Mouse (Mus musculus) embryonic facial prominence, embryonic 12.5 days (tissue): ENCODE results near the gene A430033K04Rik. TPM values are rescaled to one million over a fixed set of nuclear protein-coding genes. Genes with fewer than 3 reads are reported as not detected.

Experiments used
- microRNA-seq: library from miRNA; unstranded; fragments of <30 nt; microRNA quantifications from one replicate; pipeline ENCODE4, GENCODE M21; 2017
- polyA plus RNA-seq: library from polyadenylated mRNA; unstranded; fragments of >200 nt; fragmentation: Nextera tagmentation; extraction: Ambion mirVana; gene quantifications from 2 replicates; pipeline ENCODE4 v1.2.1, GENCODE M21; 2016

The A430033K04Rik gene
- polyA plus RNA-seq, 1 experiment from 2014 or later = 18.5 TPM

Small RNAs within 50 kb of the gene (microRNA-seq; reads per million reads assigned to microRNA genes)
- not detected for gene Gm24082

Other genes with a start within 250 kb of the A430033K04Rik start
- gene Zfp157, start 181.4 kb upstream of the A430033K04Rik start, polyA plus RNA-seq = 56.5 and 56.9 TPM in 2 replicates
- gene 1700123K08Rik, start 58.1 kb upstream of the A430033K04Rik start, polyA plus RNA-seq = 0.15 TPM in 1 of 2 replicates, not detected in the other
- 76.1 and 82.7 TPM in 2 replicates for gene Zfp68, start 3.1 kb upstream of the A430033K04Rik start, polyA plus RNA-seq
- gene Fam20c, start 131.7 kb downstream of the A430033K04Rik start, polyA plus RNA-seq = 7.0 and 7.1 TPM in 2 replicates
- gene Gm5294, start 197.2 kb downstream of the A430033K04Rik start, polyA plus RNA-seq = 0.37 and 0.45 TPM in 2 replicates